Mouse (Mus musculus) macrophage (primary cell): ENCODE data around the gene Rab3gap1. TPM values are rescaled to one million over a fixed set of nuclear protein-coding genes. Genes with fewer than 3 reads are reported as not detected.

Experiments used
- H3K27ac ChIP-seq: fragments of 350-480 bp; formaldehyde crosslinking; 2 replicates; pipeline ENCODE4 v1.9.0; 2021
- H3K36me3 ChIP-seq: fragments of 350-480 bp; formaldehyde crosslinking; 2 replicates; pipeline ENCODE4 v1.9.0; 2021; ENCODE audit errors: inconsistent target
- H3K4me3 ChIP-seq: fragments of 350-480 bp; formaldehyde crosslinking; 2 replicates; pipeline ENCODE4 v1.9.0; 2021; ENCODE audit errors: inconsistent target
- H3K79me2 ChIP-seq: fragments of 350-480 bp; formaldehyde crosslinking; 2 replicates; pipeline ENCODE4 v1.9.0; 2021; ENCODE audit errors: inconsistent target
- WGBS: methylation state at CpG from one replicate; pipeline ENCODE4 v1.1.7; 2026; ENCODE audit warnings: inconsistent platforms; ENCODE audit not compliant: missing documents; 5-methylcytosine and 5-hydroxymethylcytosine counted together
- polyA plus RNA-seq: library from polyadenylated mRNA; stranded (reverse); fragments of 250-400 nt; gene quantifications from 3 replicates; pipeline ENCODE4 v1.2.4, GENCODE M21; 2018; ENCODE audit warnings: inconsistent platforms
- total RNA-seq, 78 experiments: library from RNA; depleted of rRNA; stranded (reverse); fragments of 250-400 nt; gene quantifications; 1 replicate in 9 of 78; 2 replicates in 24 of 78; 3 replicates in 43 of 78; 4 replicates in 2 of 78; pipeline ENCODE4 v1.2.4; 2018; ENCODE audit warnings: inconsistent platforms in 56 of 78

The Rab3gap1 gene
- 100 to 1,000 TPM in 4 of 26 experiments, 10 to 100 TPM in 22; 47.8 to 111 (median 78.1) TPM for total RNA-seq (2018; cell fraction: chromatin; rRNA removed)
- 10 to 100 TPM; 20.8 to 33.7 (median 27.7) TPM for total RNA-seq (2018; cell fraction: cytosol; rRNA removed)
- 10 to 100 TPM; 30.2 to 78.5 (median 48.3) TPM for total RNA-seq (2018; cell fraction: nucleus; rRNA removed)
- 22.6 to 32.0 TPM (median 26.8 TPM) in 3 replicates for polyA plus RNA-seq

DNA sequence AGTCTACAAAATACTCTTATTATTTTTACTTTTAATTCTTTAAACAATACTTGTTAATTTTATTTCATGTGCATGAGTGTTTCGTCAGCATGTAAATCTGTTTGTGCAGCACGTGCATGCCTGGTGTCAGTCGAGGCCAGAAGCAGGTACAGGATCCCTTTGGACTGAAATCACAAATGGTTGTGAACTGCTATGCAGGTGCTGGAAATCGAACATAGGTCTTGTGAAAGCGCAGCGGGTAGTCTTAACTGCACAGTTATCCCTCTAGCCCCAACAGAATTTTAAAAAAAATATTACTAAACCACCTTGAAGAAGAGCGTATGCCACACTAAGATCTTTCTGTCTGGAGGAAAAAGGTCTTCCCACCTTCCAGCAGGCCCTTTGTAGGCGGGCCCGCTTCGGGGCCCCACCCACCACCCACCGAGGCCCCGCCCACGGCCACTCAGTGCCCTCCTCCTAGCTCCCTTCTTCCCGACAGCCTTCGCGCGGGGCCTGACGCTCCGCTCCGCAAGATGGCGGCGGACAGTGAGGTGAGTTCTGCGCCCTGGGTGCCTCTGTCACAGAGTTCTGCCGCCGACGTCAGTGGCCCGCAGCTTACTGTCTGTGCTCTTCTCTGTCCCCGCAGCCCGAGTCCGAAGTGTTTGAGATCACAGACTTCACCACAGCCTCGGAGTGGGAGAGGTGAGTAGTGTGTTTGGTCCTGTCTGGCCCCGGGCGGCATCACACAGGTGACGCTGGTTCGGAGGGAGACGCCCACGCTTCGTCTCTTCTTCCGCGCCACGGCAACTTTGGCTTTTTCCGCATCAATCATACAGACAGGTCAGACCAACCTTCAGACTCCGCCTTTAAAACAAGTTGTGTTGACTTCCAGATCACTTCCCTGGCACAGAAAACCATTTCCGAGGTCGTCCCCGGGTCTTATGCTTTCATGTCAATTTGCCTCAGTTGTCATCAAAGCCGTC is at the start of gene Rab3gap1:
Gene Rab3gap1, plus strand, starts transcription at position 474 of the 962 bp plus-strand sequence.
- whole genome bisulfite sequencing: 14% methylated on average over 41 of the region's 47 CpGs
- H3K4me3 ChIP-seq: peak within 1 kb of the TSS; percentile 98
- H3K79me2 ChIP-seq: peaks cover 38% of the 10 kb centered on the region
- peak within 1 kb of the TSS; percentile 44 for H3K27ac ChIP-seq
- H3K36me3 ChIP-seq: no peaks in the 10 kb centered on the region

- WGBS: 9% methylated on average over 2 of the region's 2 CpGs
- Histone ChIP-seq H3K36me3 (no peaks in the 10 kb centered on the region), H3K4me3 (no peak overlapping the region), H3K27ac (no peak overlapping the region), H3K79me2 (no peaks in the 10 kb centered on the region)
Measured at GRCm38 (mm10) chr1:127827325-127827724, 41.2 kb upstream of the Rab3gap1 start.

DNA sequence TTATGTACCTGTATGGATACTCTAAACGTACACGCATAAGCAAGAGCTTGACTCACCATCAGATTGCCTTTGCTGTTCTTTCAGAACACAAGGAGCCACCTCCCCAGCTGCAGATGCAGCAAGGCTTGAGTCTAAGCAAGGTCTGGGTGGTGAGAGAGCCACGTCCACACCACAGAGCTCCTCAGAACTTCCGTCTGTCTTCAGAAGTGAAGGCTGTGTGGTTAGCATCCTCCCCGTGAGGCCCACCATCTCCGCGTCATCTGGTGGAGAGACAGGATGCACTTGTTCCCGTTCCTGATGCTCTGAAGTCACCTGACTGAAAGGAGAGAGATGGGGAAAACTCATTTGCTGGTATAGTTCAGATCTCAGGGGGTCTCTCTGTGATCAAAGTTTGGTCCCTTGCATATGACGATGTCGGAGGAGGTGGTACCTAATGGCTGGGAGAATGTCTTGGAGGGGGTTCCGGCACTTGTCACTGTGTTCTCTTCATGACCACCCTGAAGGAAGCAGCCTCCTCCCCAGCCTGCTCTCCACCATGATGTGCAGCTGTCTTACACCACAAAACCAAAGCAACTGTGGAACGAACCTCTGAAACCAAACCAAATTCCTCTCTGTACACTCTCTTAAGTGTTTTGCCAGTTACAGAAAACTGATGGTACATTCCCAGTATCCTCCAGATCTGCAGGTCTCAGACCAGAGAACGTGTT is 38.2 kb upstream of the Rab3gap1 start:
- WGBS: 39% methylated on average over 13 of the region's 13 CpGs
- no peaks in the 10 kb centered on the region for H3K36me3 ChIP-seq
- no peak overlapping the region for H3K27ac ChIP-seq
- no peaks in the 10 kb centered on the region for H3K79me2 ChIP-seq
- H3K4me3 ChIP-seq: no peak overlapping the region

GRCm38 (mm10) chr1:127833714-127834113 is 34.9 kb upstream of the Rab3gap1 start:
- Histone ChIP-seq H3K79me2 (no peaks in the 10 kb centered on the region), H3K36me3 (no peaks in the 10 kb centered on the region), H3K27ac (no peak overlapping the region), H3K4me3 (no peak overlapping the region)
- 26% methylated on average over 2 of the region's 2 CpGs for WGBS

GRCm38 (mm10) chr1:127834202-127834601 is 34.4 kb upstream of the Rab3gap1 start:
- H3K4me3 ChIP-seq: no peak overlapping the region
- 91% methylated on average over 4 of the region's 4 CpGs for WGBS
- H3K36me3 ChIP-seq: no peaks in the 10 kb centered on the region
- H3K79me2 ChIP-seq: no peaks in the 10 kb centered on the region
- no peak overlapping the region for H3K27ac ChIP-seq

DNA sequence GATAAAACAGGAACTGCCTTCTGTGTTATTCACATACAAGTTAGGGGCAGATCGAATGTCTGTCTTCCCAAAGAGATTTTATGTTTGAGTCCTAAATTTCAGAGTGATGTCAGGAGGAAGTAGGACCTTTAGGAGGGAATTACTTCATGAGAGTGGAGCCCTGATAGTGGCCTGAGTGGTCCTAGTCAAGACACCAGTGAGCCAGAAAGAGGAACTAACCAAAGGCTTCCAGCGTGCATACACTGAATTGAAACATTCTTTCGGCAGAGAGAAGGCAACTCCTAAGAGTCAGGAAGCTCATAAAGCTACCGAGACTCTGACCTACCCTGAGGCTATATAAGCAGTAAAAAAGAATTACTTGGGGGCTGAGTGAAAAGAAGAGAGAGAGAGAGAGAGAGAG is 32.0 kb upstream of the Rab3gap1 start:
- Histone ChIP-seq H3K36me3 (no peaks in the 10 kb centered on the region), H3K27ac (no peak overlapping the region; the same call in 1 of the 2 replicates), H3K4me3 (no peak overlapping the region), H3K79me2 (no peaks in the 10 kb centered on the region)
- 5% methylated on average over 4 of the region's 4 CpGs for WGBS

DNA sequence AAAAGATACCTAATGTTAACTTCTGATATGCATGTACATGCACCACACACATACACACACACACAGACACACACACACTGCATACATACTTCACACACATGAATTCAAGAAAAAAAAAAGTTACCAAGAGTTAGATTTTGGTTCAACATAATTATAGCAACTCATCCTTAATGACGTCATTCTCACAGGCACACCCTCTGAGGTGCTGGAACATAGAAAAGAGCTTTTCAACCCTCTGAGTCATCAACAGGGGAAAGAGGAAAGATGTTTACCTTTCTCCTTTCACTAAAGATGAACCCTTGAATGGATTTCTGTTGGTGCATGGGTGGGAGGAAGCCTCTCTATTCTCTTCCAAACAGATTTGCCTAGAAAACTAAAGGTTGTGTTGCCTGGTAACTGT is 30.0 kb upstream of the Rab3gap1 start:
- Histone ChIP-seq H3K36me3 (no peaks in the 10 kb centered on the region), H3K4me3 (no peak overlapping the region), H3K27ac (no peak overlapping the region), H3K79me2 (no peaks in the 10 kb centered on the region)
- 83% methylated on average over 1 of the region's 1 CpGs for WGBS

DNA sequence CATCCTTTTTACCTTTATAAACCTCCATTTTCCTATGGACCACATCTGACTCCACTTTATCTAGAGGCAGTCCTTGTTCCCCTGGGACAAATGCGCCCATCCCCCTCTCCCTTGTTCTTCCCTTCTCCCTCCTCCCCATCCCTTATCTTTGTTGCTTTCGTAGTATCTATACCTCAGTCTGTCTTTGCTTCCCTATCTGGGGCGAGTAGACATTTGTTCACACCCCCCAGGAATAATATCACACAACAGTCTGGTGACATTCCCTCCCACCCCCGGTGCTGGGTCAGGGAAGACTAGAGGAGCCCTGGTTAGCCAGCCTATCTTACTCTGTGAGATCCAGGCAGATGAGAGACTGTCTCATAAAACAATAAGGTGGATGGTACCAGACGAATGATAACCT is 23.1 kb upstream of the Rab3gap1 start:
- Histone ChIP-seq H3K4me3 (no peak overlapping the region), H3K36me3 (no peaks in the 10 kb centered on the region), H3K27ac (no peak overlapping the region), H3K79me2 (no peaks in the 10 kb centered on the region)
- WGBS: 92% methylated on average over 5 of the region's 5 CpGs

GRCm38 (mm10) chr1:127850075-127850610 is 18.4 kb upstream of the Rab3gap1 start:
- H3K4me3 ChIP-seq: no peak overlapping the region
- WGBS: 6% methylated on average over 7 of the region's 7 CpGs
- no peaks in the 10 kb centered on the region for H3K36me3 ChIP-seq
- no peaks in the 10 kb centered on the region for H3K79me2 ChIP-seq
- H3K27ac ChIP-seq: peak overlapping the region; percentile 44

- no peak within 1 kb of the TSS for H3K27ac ChIP-seq
- H3K4me3 ChIP-seq: no peak within 1 kb of the TSS
- WGBS: 95% methylated on average over 13 of the region's 14 CpGs
- H3K79me2 ChIP-seq: no peaks in the 10 kb centered on the region
- H3K36me3 ChIP-seq: no peaks in the 10 kb centered on the region
Measured at GRCm38 (mm10) chr1:127854486-127855222, 13.9 kb upstream of the Rab3gap1 start, which contains the start of gene Map3k19. Map3k19 (minus strand) TSS chr1:127855031.

DNA sequence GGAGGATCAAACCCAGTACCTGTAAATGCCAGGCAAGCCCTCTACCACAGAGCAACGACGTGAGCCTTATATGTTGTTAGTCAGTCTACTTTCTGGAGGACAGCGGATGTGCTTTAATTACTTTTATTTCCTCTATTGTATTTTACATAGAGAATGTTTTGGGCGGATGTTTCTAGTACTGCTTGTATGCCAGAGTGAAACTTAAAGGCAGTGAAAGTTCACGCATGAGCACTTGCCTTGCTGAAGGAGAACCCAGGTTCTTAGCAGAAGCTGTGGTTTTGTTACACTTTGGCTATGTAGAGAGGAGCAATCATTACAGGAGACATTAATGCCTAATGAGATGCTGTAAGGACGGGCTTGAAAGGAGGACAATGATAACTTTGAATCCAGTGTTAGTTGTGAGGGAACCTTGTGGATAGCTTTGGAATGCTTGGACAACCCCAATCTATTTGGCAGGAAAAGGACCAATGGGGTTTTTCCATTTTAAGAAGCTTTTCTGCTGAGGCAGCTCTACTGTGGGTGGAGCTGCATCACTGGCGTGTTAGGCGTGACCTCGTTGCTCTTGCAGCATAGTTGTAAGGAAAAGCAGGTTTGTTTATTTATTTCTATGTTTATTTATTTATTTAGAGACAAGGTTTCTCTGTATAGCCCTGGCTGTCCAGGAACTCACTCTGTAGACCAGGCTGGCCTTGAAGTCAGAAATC is 9.5 kb upstream of the Rab3gap1 start:
- H3K27ac ChIP-seq: no peak overlapping the region
- no peaks in the 10 kb centered on the region for H3K79me2 ChIP-seq
- no peak overlapping the region for H3K4me3 ChIP-seq
- no peaks in the 10 kb centered on the region for H3K36me3 ChIP-seq
- 61% methylated on average over 9 of the region's 9 CpGs for WGBS

DNA sequence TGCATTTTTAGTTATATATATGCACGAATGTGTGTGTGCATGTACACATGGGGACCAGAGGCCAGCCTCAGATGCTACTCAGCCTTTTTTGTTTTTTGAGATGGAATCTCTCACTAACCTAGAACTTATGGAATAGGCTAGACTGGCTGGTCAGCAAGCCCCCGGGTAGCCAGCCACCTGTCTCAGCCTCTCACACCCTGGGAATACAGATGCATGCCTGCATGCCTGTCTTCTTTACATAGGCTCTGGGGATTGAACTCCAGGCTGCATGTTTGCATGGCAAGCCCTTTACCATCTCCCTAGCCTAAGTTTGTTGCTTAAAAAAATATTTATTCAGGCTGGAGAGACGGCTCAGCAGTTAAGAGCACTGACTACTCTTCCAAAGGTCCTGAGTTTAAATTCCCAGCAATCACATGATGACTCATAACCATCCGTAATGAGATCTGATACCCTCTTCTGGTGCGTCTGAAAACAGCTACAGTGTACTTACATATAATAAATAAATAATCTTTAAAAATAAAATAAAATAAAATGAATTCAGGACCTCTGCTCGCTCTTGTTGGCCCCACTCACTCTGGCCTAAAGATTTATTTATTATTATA is 8.7 kb upstream of the Rab3gap1 start:
- no peaks in the 10 kb centered on the region for H3K79me2 ChIP-seq
- no peak overlapping the region for H3K27ac ChIP-seq
- no peaks in the 10 kb centered on the region for H3K36me3 ChIP-seq
- 93% methylated on average over 6 of the region's 6 CpGs for WGBS
- H3K4me3 ChIP-seq: no peak overlapping the region

- no peak overlapping the region for H3K4me3 ChIP-seq
- 94% methylated on average over 4 of the region's 4 CpGs for WGBS
- no peak overlapping the region for H3K27ac ChIP-seq
- no peaks in the 10 kb centered on the region for H3K36me3 ChIP-seq
- no peaks in the 10 kb centered on the region for H3K79me2 ChIP-seq
Measured at GRCm38 (mm10) chr1:127860492-127860891, 8.1 kb upstream of the Rab3gap1 start.
